Mouse (Mus musculus) adrenal gland (tissue): ENCODE results near the gene Olfr1180.
"Not testable (repeated sequence)": the region's sequence is repeated elsewhere in the genome, so short reads cannot be mapped to it uniquely, and the experiment has no call there.

Experiments
- intact Hi-C: fragments of 180-260 bp; cut with DNase I; formaldehyde crosslinking; loops from one replicate; pipeline ENCODE4 v1.15.1; 2025
- long read RNA-seq, 2 experiments: library from polyadenylated mRNA; unstranded; transcript quantifications; one replicate each; pipeline ENCODE4 v2.0.0; 2020; ENCODE audit warnings: borderline replicate concordance in 1 of 2; ENCODE audit not compliant: insufficient replicate concordance in 1 of 2

Olfr1180 gene
- long read RNA-seq, experiment 1 = 0 reads
- long read RNA-seq, experiment 2 = 0 reads

DNA sequence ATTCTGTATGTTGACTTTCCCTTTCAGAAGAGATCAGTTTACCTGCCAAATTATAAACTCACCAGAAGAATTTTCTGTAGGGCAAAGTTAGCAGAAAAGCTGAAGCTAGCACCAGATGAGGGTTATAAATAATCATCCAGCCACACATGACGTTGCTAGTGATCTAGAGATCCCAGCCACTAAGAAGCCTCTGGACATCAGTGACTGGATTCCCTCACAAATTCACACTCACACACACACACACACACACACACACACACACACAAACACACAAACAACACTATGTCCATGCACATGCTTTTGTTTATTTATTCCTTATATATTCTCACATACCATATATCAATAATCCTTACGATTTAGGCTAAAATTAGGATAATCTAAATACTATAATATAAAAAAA is at the start of gene Olfr1180:
TSS of gene Olfr1180 (minus strand) at position 101 of the 400 bp plus-strand sequence.
- intact Hi-C loops = no loop called here

- intact Hi-C loops = not testable (repeated sequence)
Observed at GRCm38 (mm10) chr2:88454567-88454966, 35.6 kb upstream of the Olfr1180 start, which contains the start of gene Olfr1183. Gene Olfr1183 (plus strand): TSS chr2:88454867.

DNA sequence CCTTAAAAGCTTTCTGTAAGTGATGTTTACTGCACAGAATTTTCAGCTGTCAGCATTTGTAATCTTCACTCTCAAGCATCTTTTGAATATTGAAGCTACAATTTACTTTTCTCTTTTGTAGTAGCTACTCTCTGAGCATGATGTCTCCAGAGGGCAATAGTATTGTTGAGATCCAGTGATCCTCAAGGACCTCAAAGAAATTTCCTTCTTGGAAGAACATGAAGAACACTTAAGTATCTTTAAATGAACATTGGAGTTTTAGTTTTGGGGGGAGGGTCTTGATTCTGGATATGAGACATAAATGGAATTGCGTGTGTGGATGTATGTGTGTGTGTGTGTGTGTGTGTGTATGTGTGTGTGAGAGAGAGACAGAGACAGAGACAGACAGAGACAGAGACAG is 30.1 kb upstream of the Olfr1180 start, which contains the start of gene Gm13757:
TSS of gene Gm13757 (minus strand) at position 101 of the 400 bp plus-strand sequence.
- intact Hi-C loops = no loop called here

DNA sequence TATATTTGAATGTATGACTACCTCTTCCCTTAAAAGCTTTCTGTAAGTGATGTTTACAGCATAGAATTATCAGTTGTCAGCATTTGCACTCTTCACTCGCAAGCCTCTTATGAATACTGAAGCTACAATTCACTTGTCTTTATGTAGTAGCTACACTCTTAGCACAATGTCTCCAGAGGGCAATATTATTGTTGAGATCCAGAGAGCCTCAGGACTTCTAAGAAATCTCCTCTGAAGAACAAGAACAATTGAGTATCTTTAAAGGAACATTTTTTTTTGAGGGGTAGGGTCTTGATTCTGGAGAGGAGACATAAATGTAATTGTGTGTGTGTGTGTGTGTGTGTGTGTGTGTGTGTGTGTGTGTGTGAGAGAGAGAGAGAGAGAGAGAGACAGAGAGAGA is 7.1 kb upstream of the Olfr1180 start, which contains the start of gene Olfr1181:
TSS of gene Olfr1181 (minus strand) at position 101 of the 400 bp plus-strand sequence.
- intact Hi-C loops = no loop called here

DNA sequence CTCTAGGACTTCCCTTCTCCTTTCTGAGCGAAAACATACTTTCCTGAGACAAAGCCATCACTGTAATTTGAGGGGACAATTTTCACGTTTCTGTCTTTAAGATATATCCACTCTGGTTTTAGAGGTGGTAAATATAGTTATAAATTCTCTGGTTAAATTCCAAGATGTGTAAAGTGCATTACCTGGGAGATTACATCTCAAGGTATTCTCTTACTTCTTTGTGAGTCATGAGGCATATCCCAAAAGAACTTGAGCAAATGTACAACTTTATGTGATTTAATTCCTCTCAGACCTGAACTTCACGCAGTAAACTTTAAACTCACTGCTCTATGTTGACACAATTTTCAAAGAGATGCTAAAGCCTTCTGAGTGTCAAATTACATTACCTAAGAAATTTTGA is 12.6 kb downstream of the Olfr1180 start, which contains the start of gene Olfr1179:
TSS of gene Olfr1179 (minus strand) at position 101 of the 400 bp plus-strand sequence.
- intact Hi-C loops = no loop called here

GRCm38 (mm10) chr2:88386762-88387161 is 32.2 kb downstream of the Olfr1180 start, which contains the start of gene Olfr1178:
Gene Olfr1178 (plus strand): TSS chr2:88387062.
- intact Hi-C loops = no loop called here
